Mouse (Mus musculus) forebrain, embryonic 13.5 days (tissue): ENCODE results near the gene Crx. TPM values are rescaled to one million over a fixed set of nuclear protein-coding genes. Genes with fewer than 3 reads are reported as not detected.

ENCODE experiments used
- polyA plus RNA-seq: library from polyadenylated mRNA; unstranded; fragments of >200 nt; fragmentation: Nextera tagmentation; extraction: Ambion mirVana; gene quantifications from 2 replicates; pipeline ENCODE4 v1.2.1, GENCODE M21; 2015

The Crx gene
- polyA plus RNA-seq, 1 experiment from 2014 or later: not detected

Other genes with a start within 250 kb of the Crx start
- not detected in 2 replicates for gene Obox3, start 240.1 kb downstream of the Crx start, polyA plus RNA-seq
- gene Obox5, start 129.8 kb downstream of the Crx start, polyA plus RNA-seq: not detected in 2 replicates
- not detected in 2 replicates for gene Obox6, start 40.3 kb downstream of the Crx start, polyA plus RNA-seq
- not detected in 2 replicates for gene Crxos, start 2.6 kb upstream of the Crx start, polyA plus RNA-seq
- gene Selenow, start 42.4 kb upstream of the Crx start, polyA plus RNA-seq: 1,237 and 1,357 TPM in 2 replicates
- 150 and 152 TPM in 2 replicates for gene Nop53, start 66.1 kb upstream of the Crx start, polyA plus RNA-seq
- gene Ehd2, start 87.6 kb upstream of the Crx start, polyA plus RNA-seq: 3.6 and 4.4 TPM in 2 replicates
- gene Bicra, start 168.0 kb upstream of the Crx start, polyA plus RNA-seq: 8.4 and 8.5 TPM in 2 replicates
- not detected in 2 replicates for gene Zfp541, start 181.8 kb upstream of the Crx start, polyA plus RNA-seq
- 166 and 186 TPM in 2 replicates for gene Napa, start 218.5 kb upstream of the Crx start, polyA plus RNA-seq
- 37.2 and 38.4 TPM in 2 replicates for gene Kptn, start 239.9 kb upstream of the Crx start, polyA plus RNA-seq
- gene Slc8a2, start 249.9 kb upstream of the Crx start, polyA plus RNA-seq: 0.67 and 0.68 TPM in 2 replicates